Mouse (Mus musculus) urinary bladder, postnatal 14 days (tissue): ENCODE measurements around the gene Zbtb16.

Source experiments
- DNase-seq: peaks from one replicate; pipeline ENCODE4 v3.0.0; 2021; ENCODE audit warnings: low spot score

The Zbtb16 gene

DNA sequence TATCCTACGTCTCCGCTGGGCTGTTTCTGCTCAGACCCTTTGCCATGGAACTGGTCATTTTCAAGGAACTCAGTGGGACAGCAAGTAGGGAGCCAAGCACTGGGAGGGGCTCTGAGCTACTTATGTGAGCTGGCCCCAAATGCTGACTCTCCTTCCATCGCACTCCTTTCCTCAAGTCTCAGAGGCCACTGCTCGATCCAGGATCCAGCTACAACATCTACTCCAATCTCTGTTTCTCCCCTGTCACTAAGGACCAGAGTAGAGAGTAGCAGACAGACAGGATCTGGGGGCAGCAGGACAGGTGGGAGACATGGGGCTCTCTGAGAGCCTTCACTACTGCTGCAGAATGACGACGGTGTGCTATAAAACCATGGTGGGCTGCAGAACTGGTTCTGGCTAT lies 91.6 kb downstream of the Zbtb16 start:
- DNase-seq: no peak

DNA sequence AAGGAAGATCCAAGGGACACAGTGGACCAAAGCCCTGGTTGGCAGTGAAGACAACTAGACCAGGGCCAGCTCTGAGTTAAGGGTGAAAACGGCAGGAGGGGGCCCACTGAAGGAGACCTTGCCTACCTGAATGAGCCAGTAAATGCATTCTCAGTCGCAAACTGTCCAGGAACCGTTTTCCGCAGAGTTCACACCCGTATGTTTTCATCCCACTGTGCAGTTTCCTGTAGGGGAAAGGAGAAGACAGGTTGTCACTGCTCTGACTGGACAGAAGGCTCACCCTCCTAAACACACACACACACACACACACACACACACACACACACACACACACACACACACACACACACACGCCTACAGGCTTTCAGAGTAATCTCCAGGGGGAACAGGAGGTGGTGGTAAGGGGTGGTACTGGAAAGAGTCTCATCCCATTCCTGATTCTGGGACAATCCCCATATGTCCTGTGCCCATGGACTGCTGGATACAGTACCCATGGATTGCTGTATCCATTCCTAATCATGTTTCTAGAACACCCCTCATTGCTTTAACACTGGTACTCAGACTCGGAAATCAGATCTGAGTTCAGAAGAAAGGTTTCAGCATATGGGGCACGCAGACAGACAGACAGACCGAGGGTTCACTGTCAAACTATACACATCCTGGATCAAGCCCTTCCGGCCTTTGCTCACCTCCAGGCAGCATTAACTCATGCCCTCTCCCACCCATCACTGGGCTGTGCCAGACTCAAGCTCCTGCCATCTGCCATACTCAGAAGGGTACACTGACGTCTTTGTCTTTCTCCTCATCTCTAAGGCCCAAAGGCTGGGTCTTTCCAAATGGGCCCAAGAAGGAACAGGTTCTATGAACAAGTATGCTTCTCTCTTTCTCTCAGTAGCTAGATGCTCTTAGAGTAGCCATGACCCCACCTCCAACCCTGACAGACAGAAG lies 92.4 kb downstream of the Zbtb16 start:
- no peak for DNase-seq

DNA sequence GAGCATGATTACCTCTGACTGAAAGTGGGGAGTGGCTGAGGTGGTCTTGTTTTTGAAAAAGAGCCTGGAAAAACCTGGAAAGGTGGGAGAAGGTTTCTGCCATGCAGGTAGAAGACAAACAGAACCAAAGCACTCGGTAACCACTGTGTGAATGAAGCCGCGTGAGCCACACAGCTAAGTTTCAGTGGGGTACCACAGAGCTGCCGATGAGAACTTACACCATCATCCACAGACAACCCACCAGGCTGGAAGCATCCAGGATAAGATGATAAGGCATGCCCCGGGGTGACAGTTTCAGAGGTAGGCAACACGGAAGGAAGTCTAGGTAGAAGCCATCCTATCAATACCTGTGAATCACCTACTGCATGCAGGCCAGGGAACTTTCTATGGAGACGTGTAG lies 93.9 kb downstream of the Zbtb16 start:
- DNase-seq: no peak

DNA sequence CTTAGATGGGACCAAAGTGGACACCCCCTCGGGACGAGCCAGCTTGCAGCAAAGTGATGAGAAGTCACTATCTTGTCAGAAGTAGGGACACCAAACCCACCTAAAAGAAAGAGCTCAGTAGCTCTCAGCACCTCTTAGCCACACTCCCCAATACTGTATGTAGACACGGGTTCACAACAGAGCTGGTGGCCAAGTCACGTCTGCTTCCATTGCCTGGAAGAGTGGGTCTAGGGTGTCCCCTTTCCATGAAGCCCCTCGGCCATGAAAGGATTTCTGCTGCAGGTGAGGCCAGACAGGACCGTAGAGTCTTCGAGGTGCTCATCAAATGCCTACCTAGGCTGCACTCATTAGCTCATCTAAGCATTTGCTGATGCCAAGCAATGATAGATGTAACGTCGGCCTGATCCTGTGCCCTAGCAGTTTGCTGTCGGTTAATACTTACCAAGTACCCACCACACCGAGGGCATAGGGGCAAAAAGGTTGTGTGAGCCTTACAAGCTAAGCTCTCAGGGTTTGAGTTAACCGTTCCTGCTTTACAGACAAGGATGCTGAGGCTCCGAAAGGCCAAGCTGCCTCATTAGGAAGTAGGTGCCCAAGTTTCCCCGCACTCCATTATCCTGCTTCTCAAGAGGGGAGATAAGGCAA lies 94.5 kb downstream of the Zbtb16 start:
- no peak for DNase-seq

DNA sequence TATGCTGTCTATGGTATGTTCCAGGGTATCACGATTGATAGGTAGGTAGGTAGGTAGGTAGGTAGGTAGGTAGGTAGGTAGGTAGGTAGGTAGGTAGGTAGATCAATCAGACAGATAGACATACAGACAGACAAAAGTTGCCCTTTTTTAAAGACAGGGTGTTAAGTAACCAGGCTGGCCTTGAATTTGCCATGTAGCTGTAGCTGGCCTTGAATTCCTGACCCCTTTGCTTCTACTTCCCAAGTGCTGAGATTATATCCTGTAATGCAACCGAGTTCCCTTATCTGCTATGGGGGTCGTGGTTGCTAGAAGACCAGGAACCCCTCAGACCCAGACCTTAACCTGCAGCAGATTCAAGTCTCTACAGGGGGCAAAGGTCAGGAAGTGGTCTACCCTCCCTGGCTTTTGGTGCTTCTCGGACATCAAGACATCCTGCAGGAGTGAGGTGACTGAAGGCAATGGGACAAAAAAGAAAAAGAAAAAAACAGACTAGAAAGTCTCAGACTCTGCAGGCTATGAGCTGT lies 95.2 kb downstream of the Zbtb16 start:
- no peak for DNase-seq

DNA sequence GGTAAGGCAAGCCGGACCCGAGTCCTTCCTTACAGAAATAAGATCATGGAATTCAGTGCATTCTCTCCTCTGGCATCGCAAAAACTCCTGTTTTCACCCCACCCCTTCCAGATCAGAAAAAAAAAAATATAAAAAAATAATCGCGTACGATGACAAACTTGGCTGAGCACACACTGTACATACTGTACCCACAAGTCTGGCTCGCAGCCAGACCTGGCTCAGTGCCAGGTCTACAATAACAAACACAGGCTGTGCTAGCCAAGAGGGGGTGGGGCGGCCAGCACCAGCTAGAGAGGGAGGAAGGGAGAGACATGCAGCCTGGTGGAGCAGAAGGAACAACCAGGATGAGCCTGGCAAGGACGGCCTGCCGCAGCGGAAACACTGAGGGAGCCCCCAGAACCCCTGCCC lies 95.9 kb downstream of the Zbtb16 start:
- DNase-seq: peak; percentile 98

DNA sequence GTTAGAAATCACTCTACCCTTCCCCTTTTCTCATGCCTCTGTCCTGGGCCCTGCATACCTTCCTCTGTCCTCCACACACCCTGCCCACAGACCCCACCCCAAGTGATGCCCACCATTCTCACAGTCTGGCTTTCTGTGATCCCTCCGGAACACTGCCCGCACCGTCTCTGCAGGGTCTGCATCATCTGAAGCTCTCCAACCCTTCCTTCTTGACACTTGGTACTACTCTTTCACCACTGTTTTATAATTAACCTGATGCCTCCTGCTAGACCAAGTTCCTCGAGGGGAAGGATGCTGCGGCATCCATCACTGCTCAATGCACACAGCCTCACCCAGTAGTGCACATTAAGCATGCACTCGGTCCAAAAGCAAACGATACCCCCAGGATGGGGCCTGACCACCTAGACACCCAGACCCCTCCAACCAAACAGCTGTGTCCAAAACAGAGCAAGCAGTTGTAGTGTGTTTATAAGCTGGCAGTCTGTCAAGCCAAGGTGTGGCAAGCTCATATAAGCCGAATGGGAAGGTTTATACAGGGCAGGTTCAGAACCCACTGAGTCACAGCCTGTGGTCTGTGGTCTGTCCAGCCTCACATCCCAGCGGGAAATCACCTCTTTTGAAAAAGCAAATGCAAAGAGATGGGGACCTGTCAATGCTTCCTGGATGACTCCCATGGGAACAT lies 97.1 kb downstream of the Zbtb16 start:
- DNase-seq: no peak

DNA sequence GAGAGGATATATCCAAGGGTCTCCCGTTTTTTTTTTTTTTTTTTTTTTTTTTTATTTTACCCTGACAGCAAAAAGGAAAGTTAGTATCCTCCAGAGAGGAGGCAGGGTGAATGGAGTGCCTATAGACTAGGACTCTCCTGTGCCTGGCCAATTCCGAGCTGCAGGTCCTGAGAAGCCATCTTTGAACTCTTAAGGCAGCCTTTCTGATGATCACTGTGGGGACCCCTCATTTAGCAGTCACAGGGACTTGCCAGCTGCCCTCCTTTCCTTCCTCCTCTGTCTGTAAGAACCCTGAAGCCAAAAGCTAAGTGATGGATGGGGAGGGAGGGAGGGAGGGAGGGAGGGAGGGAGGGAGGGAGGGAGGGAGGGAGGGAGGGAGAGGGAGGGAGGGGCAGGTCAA lies 98.1 kb downstream of the Zbtb16 start:
- no peak for DNase-seq

DNA sequence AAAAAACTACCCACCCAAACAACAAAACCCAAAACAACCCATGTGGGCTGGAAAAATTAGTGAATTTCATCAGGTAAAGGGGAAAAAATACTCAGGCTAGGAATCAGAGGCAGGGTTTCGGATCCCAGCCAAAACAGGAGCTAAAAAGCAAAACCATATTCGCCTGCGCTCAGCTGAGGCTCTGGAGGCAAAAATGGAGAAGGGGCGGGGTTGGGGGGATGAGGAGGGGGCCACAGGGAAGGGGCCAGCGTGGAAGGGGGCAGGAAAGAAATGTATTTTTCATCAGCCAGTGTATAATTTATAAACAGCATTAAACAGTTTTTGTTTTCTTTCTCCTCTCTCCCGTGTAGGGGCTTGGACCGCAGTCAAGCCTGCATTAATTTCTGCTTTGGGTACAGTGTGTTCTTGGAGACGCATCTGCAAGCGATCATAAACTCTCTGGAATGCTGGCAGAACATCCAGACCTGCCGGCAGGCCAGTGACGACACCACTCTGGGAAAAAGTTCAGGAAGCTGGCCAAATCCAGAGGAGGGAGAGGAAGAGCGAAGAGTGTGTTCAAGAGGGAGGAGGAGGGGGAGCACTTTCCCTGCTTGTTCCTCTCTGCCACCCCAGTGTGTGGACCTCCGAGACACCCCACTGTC lies 98.7 kb downstream of the Zbtb16 start:
- DNase-seq: peak; percentile 90

DNA sequence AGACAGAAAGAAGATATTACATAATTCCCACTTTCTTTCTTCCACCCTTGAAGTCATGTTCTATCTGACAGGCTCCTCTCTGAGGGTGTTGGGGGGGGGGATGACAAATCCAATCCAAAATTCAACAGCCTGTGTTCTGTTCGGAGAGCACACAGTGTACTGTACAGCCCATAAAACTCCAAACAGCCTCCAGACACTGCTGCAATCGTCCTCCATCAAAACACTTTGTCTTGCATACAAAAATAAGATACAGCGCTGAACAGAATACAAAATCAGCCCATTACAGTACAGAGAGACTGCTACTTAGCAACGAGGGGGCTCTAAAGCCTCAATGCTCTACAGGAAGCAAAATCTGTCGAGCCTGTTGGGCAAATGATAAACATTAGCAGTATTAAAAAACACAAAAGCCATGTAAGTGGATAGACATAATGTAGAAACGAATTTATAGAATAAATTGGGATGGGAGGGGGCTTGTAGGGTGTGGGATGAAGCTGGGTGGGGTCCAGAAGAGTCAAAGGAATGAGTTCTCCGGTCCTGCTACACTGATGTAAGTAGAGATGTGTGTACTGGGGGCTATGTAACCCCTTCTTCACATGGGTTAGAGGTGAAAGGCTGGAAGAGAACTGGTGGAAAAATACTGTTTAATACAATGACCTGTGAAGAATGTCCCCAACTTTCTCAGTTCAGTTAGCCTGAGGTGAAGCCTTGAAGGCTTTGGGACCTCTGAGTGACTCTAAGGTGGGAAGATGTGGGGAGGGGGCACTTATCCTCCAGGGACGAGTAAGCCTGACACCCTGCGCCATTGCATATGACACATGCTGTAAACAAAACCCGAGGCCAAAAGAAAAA lies 99.4 kb downstream of the Zbtb16 start:
- peak; percentile 47 for DNase-seq

DNA sequence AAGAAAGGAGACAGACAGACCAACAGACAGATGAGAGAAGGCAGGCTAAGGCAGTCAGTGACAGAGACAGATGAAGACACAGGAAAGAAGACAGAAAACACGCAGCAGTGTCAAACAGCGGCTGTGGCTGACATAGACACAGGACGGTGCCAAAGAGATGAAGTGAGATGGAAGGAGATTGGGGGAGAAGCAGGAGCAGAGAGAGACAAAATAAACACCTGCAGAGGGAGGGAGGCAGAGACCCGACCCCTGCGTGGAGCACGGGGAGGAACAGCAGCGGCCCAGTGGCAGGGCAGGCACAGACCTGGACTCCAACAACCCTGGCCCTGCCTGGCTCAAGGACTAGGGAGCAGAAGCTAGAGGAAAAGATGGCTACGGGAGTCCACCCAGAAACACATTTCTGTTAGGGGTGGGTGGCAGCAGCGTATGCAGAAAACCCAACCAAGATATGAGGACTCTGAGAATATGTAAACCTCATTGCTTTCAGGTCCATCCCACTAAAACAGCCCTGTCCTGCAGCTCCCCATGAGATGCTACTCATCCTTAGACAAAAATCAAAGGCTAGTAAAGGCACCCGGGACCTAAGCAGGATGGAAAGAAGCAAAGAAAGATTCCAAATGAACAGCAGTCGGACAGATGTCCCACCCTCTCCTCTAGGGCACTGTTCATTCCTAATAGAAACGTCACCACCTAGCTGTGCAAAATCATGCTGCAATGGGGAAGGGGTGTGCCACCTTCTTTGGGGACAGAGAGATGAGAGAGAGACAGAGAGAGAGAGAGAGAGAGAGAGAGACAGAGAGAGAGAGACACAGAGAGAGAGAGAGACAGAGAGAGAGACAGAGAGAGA lies 100.3 kb downstream of the Zbtb16 start:
- DNase-seq: no peak

DNA sequence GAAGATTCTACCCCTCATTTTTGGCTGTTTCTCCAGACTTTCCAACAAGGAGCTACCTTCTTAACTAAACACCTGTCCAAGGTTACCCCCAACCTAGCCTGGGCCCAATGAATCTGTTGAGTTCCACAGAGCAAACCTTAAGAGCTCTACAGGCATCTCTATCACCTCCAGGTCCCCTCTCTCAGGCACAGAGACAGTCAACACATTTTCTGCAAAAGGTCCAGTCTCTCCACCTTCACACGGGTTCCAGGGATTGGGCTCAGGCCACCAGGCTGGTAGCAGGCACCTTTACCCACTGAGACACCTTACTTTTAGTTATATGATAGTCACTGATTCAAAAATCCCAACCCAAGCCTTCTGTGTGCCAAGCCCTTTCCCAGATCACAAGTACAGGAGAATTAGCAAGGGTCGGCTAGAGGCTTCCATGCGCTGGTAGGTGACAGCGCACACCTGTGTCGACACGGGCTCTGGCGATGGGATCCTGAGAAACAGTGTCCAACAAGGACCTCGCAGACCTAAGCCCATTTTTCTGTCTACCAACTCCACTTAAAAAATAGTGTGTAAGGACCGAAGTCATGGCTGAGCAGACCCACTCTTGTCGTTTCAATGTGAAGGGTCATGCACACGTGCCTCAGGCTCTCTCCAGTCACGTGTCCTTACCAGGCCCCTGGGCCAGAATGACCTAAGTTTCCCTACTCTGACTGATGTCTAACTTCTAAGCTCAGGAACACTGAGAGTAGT lies 101.1 kb downstream of the Zbtb16 start:
- no peak for DNase-seq

DNA sequence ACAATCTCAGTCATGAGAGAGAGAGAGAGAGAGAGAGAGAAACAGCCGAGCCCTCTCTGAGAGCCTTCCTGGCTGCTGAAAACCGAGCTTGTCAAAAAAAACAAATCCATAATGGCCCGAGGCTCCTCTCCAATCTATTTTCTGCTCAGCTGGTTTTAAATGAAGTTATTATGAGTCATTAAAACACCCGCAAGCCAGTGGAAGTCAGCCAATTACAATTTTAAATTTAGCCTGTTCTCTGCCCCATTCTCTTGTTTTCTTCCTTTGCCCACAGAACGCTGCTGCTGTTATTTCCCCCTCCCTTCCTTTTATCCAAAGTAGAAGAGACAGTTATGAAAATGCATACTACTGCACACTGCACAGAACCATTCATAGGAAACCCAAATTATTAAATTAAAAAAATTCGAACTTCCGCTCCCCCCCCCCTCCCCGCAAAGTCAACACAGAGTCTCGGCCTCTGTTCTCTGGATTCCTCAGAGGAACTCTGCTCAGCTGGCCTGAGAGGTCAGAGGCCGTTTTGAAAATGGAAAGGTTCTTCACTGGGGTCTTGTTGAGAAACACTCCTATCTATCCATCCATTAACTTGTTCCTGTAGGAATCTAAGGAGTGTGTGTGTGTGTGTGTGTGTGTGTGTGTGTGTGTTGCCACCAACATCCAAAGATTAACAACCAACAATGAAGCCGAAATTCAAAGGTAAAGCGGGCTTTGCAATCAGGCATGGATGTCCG lies 102.0 kb downstream of the Zbtb16 start:
- DNase-seq: peak; percentile 44

DNA sequence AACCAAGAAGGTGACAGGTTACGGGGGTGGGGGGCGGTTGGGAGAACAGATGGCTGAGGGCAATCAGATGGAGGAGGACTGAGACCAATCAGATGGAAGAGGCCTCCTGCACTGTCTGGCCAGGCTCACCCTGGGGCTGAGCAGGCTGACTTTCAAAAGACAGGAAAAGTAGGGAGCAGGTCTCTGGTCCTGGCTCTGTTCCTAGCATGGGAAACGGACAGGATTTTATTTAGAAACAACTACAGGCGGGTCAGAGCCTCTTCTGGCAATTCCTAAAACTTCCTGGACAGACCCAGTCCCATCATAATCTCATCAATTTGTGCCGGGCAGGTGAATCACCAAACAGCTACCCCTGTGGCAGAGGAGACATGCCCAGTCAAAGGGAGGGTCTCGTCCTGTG lies 102.9 kb downstream of the Zbtb16 start:
- no peak for DNase-seq

DNA sequence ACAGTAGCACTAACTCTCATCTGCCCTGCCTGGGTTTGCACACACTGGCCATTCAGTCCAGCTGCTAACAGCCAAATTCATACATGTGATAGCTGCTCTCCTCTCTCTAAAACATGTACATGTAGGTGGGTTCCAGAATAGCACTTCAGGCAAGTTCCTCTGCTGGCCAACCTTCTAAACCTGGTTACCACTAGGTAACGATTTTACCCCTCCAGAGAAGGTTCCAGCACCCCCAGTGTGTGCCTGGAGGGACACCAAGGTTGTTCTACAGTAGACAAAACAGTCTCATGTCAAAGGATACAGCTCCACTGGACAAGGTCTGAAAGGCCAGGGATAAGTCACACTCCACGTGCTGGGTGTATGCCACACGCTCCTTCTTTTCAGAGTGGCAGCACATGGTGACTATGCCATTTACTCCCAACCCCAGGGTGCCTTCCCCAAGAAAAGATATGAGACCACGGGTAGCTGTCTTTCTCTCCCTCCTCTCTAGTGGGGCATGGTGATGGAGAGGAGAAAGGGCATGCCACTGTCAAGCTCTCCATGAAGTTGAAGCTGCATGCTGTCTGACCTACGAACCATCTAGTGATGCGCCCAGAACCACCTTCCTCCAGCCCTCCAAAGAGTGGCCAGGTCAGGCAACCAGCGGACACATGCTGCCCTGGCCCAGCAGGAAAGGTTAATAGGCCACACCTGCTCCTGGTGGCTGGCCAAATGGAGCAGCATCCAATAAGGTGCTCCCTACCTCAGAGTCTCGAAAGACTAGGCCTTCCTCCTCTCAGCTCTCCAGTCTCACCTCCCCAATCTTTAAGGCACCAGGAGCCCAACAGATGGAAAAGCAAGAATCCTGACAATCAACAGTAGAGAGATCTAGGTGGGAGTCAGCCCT lies 104.1 kb downstream of the Zbtb16 start:
- DNase-seq: no peak

DNA sequence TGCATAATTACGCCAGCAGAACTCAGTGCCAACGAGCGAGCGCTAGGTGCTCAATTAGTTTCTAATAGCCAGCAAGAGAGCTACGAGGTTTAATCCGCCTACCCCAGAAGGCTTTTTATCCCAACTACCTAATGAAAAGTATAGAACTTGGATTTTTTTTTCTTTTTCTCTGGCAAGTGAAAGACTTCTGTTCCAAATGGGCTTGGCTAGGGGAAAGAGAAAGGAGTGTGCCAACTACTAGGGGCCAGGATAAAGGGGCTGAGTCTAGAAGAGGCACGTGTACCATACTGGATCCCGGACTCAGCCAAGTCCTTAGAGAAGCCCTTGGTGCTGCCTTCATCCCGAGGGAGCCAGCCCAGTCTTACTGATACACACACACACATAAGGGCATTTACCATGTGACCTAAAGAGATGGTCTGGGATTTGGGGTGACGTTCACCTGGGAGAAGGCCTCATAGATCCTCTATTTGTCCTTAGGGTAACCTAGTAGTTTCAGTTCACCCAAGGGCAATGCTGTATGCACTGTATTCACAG lies 105.5 kb downstream of the Zbtb16 start:
- no peak for DNase-seq

DNA sequence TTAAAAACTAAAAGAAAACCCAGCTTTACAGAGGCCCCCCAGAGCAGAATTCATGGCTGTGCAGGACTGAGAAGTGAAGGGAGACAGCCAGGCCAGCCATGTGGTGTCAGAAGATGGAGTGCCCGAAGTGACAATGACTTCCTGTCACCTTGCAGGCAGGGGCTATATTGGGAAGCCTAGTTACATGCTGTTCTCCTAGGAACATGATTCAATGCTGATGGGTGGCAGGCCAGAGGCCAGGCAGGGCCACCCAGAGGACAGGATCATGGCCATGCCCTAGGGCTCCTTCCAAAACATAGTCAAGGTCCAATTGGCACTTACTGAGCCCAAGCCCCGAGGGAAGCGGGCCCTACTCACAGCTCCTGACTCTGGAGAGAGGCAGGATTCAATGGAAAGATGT lies 106.6 kb downstream of the Zbtb16 start:
- no peak for DNase-seq

DNA sequence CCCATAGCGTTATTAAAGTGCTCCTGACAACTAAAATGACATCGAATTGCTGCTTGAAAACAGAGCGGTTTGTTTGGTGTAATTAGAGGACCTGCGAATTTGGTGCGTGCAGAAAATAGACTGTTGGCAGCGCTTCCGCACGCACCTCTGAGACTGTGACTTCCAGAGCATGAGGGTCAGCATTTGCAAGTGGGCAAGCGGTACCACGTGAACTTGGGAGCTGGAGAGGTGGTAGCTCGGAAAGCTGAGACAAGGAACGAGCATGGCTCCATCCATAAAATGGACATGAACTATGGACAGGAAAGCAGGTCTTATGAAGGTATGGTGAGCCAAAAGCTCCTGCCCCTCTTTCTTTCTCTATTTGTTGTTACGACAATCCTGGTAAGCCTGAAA lies 107.3 kb downstream of the Zbtb16 start:
- no peak for DNase-seq
